Mouse (Mus musculus): ENCODE data around the gene Myo5c. TPM values are rescaled to one million over a fixed set of nuclear protein-coding genes. Genes with fewer than 3 reads are reported as not detected.

Gene Myo5c
- total RNA-seq, 4 experiments from 2014 or later: 6.1 to 9.1 (median 7.6) TPM

GRCm38 (mm10) chr9:75275051-75275450 is 43.2 kb downstream of the Myo5c start:
- DNase-seq (ENCODE audit: low spot score in 2 of 2): no peak

- DNase-seq (ENCODE audit: low spot score in 2 of 2): peak in 1 of 2 experiments; percentile 30
Measured at GRCm38 (mm10) chr9:75280814-75281213, 49.0 kb downstream of the Myo5c start.

GRCm38 (mm10) chr9:75282179-75282578 is 50.4 kb downstream of the Myo5c start:
- no peak for DNase-seq (ENCODE audit: low spot score in 2 of 2)

DNA sequence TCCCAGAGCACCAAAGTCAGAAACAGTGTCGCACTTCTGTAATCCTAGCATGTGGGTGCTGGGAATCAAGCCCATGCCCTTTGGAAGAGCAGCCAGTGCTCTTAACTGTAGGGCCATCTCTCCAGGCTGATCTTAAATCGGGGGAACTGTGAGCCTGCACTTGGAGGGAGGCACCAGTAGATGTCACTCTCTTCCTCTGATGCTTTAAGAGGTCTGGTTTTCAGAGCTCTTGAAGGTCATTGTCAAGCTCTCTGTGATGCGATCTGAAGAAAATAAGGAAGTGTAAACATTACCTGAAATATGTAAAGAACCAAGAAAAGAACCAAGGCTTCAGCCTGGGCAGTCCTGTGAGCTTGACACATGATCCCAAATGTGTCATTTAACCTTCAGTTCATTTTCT is 51.0 kb downstream of the Myo5c start:
- DNase-seq (ENCODE audit: low spot score in 2 of 2): peak in 1 of 2 experiments; percentile 39

DNA sequence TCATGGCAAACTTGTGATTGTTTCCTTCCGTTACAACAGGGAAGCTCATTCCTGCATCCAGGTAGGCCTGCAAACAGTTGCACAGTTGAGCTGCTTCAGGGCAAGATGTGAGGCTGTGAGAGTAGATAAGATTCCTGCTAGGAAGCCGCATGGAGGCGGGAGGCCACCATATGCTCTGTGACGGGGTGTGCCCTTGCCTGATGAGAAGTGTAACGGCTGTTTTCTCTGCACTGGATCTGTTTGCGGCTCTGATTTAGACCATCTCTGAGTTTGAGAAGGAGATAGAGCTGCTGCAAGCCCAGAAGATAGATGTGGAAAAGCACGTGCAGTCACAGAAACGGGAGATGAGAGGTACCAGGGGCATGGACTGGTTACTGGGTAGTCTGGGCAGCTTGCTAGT is 51.8 kb downstream of the Myo5c start:
- no peak for DNase-seq (ENCODE audit: low spot score in 2 of 2)

DNA sequence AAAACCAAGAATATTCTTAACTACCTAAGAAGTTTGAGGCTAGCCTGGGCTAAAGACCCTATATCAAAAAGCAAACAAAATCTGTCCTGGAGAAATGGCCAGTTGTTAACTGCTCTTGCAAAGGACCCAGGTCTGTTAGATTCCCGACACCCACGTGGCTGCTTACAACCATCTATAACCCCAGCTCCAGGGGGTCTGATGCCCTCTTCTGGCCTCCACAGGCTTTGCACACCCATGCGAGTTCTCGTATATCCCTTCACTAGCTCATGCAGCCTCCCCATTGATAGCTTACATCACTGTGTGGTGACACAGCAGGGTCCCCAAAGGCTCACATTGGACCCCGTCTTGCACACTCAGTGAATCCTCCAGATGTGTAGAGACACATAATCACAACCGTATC is 53.5 kb downstream of the Myo5c start:
- no peak for DNase-seq (ENCODE audit: low spot score in 2 of 2)

DNA sequence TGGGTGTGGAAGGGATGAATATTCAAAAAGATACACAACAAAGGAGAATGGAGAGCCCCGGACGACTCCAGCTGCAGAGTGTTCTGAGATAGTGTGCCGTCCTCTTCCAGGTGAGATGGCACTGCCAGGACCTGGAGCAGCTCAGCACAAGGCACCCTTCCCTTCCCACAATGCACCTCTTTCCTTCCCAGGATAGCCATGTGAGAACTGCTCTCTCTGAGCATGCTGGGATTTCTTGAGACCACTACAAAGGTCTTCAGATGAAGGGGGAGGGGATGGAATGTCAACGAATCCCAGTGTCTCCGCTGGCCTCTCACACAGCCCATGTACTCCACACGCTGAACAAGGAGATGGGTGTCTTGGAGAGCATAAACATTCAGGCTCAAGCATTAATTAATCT is 55.8 kb downstream of the Myo5c start:
- no peak for DNase-seq (ENCODE audit: low spot score in 2 of 2)

DNA sequence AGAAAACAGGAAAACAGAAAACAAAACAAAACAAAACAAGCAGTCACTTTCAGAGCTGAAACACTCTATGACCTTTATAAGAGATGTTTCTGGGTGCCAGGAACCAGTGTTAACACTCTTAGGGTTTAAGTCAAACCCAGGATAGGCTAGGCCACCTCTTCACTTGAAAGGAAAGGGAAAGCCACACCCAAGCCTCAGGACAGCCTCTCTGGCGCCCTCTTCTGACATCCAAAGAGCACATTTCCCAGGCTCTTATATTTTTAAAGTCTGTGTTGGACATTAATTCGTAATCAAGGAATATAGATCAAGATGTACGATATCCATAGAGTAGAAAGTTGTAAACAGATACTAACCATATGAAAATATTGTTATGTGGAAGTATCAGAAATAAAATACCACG is 57.7 kb downstream of the Myo5c start:
- DNase-seq (ENCODE audit: low spot score in 2 of 2): no peak

DNA sequence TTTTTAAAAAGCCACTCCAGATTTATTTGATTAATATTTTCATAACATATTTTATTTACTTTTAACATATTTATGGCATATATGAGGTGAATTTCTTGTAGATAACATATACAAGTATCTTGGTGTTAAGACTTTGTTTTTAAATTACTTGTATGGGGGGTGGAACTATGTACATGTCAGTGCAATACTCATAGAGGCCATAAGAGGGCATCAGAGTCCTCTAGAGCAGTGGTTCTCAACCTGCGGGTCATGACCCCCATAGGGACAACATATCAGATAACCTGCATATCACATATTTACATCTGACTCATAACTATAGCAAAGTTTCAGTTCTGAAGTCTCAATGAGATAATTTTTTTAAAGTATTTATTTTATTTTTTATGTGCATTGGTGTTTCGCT is 67.5 kb downstream of the Myo5c start:
- DNase-seq (ENCODE audit: low spot score in 2 of 2): no peak

GRCm38 (mm10) chr9:75303033-75303432 is 71.2 kb downstream of the Myo5c start:
- DNase-seq (ENCODE audit: low spot score in 2 of 2): no peak

- no peak for DNase-seq (ENCODE audit: low spot score in 2 of 2)
Measured at GRCm38 (mm10) chr9:75303701-75304261, 72.0 kb downstream of the Myo5c start.

DNA sequence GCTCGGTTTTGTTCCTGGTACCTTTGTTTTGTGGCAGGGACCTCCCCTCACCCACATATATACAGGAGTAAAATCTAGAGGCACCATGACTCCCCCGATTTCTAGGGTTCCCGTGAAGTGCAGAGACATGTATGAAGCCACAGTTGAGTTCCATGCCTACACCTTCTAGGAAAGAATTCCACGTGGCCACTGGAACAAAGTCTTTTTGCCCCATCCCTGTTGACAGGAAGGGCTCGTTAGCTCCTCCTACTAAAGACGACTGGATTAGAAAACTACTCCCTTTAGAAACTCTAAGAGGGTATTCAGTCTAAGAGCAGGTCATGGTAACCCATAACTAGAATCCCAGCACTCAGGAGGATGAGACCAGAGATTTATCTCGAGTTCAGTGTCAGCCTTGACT is 72.5 kb downstream of the Myo5c start:
- no peak for DNase-seq (ENCODE audit: low spot score in 2 of 2)

DNA sequence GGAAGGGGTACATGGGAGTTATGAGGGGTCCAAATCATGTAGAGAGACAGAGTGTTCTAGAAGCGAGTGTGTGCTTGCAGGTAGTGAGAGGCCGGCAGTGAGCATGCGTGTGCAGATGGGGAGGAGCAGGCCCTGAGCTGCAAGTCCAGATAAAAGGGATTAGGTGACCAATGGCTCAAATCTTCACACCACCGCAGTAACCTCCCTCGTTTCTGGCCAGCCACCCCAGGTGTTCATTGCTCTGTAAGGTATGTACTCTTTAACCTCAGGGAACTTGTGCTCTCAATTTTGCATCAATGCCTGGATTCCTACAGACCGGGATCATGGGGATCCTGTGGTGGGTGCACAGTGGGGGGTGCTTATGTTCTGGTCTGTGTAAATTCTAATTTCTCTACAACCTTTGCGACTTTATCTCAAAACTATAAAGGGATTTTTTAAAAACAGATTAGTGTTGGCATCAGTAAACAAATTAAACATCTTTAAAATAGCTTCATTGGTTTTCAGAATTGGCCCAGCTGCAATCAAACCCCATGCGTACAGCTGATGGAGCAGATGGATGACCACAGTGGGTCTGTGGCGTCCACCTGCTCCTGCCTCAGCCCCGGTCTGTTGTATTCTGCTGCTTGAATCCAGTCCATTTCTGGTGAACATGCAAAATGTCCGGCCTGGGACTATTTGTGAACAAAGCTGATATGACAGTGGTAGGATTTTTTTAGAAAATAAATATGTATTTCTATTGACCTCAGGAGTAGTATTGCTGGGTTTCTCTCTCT is 74.5 kb downstream of the Myo5c start, which contains the start of gene Gnb5:
Gnb5 (plus strand) TSS at position 163 of the 773 bp plus-strand sequence.
- no peak for DNase-seq (ENCODE audit: low spot score in 2 of 2)

- DNase-seq (ENCODE audit: low spot score in 2 of 2): no peak
Measured at GRCm38 (mm10) chr9:75307015-75307414, 75.2 kb downstream of the Myo5c start.

- DNase-seq (ENCODE audit: low spot score in 2 of 2): no peak
Measured at GRCm38 (mm10) chr9:75308621-75309020, 76.8 kb downstream of the Myo5c start.

GRCm38 (mm10) chr9:75312008-75312407 is 80.2 kb downstream of the Myo5c start:
- peak in 1 of 2 experiments; percentile 67 for DNase-seq (ENCODE audit: low spot score in 2 of 2)

- no peak for DNase-seq (ENCODE audit: low spot score in 2 of 2)
Measured at GRCm38 (mm10) chr9:75313138-75313831, 81.5 kb downstream of the Myo5c start.

DNA sequence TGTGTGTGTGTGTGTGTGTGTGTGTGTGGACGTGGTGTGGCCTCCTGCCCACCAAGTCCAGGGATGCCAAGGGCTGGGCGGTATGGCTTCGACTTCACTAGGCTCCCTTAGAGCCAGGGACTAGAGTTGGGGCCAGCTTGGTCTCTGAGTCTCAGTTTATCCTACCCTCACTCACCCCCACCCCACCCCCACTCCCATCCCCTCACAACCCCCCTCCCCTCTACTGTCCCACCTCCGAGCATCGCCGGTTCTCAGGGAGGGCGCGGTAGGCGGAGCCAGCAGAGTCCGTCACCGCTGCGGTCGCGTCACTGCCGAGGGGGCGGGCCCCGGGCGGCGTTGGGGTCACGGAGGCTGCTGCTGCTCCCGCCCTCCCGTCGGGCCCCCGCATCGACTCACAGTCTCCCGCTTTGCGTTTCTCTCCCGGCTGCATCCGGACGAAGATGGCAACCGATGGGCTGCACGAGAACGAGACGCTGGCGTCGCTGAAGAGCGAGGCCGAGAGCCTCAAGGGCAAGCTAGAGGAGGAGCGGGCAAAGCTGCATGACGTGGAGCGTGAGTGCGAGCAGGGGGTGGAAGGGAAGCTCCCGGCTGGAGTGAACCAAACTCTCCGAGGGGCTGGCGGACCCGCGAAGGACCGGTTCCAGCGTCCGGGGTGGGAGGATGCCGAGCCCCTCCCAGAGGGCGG is 82.2 kb downstream of the Myo5c start:
- peak; percentile 73 to 82 for DNase-seq (ENCODE audit: low spot score in 2 of 2)

GRCm38 (mm10) chr9:75314517-75315105 is 82.8 kb downstream of the Myo5c start:
- no peak for DNase-seq (ENCODE audit: low spot score in 2 of 2)

DNA sequence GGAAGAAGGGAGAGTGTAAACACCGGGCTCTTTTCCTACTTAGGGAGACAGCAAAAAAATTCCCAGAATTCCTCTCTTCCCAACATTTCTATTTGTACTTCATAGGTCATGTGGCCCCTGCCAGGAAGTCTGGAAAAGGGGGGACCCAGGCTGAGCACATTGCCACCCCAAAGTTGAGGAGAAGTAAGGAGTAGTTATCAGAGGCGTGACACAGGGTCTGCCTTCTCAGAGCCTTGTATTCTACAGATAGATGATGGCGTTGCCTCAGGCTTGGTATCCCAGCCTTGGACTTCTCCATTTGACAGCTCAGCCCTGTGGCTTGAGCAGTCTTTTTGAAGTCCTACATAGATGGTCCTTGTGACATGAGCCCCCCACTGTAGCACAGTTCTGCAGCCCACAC is 83.4 kb downstream of the Myo5c start:
- no peak for DNase-seq (ENCODE audit: low spot score in 2 of 2)

DNA sequence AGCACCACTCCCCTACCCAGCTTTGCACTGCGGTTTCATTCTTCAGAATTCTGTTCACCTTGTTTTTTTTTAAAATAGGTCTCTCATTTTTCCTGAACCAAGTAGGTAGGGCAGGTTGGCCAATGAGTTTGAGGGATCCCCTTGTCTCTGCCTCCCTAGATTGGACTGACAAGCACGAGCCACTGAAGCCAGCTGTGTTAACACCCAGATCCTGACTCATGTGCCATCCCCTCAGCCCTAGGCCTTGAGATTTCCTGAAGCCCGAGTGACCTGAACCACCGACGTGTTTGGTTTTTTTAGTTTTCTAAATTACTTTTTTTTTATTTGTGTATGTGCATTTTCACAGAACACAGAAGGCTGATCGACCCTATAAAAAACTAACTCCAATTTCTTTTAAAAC is 85.0 kb downstream of the Myo5c start:
- DNase-seq (ENCODE audit: low spot score in 2 of 2): no peak

- DNase-seq (ENCODE audit: low spot score in 2 of 2): no peak
Measured at GRCm38 (mm10) chr9:75318196-75318595, 86.4 kb downstream of the Myo5c start.
